Mouse (Mus musculus) lung, postnatal 36 days (tissue): ENCODE data around the gene Ctsf.

ENCODE experiments used
- DNase-seq: peaks from one replicate; pipeline ENCODE4 v3.0.0; 2022; ENCODE audit warnings: mixed read lengths

The Ctsf gene

DNA sequence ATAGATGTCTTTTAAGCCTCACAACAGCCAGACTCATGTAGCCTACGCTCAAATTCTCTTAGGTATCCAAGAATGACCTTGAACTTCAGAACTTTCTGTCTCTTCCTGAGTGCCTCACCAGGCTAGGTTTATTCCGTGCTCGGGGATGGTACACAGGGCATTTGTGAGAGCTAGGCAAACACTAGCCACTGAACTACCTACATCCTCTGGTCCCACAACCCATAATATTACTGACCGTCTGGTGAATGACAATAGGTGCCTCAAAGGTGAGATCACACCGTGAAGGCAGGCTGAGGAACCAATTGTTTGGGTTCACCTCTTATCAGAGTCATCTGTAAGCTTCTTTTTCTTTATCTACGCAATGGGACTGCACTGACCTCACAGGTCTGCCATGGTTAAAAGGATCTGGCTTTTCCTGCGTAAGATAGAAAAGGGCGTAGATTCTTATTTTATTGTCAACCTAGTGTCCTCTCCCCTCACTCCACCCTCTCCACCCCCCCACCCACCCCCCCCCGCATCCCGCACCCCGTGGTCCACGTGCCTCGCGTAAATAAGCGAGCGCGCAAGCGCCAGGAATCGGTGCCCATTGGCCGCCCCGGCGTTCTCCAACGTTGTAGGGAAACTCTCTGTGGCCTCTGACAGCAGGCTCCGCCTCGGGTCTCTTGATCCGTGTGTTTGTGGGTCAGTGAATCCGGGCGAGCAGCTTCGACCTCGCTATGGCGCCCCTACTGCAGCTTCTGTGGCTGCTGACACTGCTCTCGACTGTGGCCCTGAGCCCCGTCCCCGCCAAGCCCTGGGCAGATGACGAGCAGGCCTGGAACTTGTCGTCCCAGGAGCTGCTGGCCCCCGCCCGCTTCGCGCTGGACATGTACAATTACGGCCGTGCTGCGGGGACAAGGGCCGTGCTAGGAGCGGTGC is at the start of gene Ctsf:
TSS of gene Ctsf (plus strand) at position 579 of the 918 bp plus-strand sequence.
- DNase-seq, result peak; percentile 91

DNA sequence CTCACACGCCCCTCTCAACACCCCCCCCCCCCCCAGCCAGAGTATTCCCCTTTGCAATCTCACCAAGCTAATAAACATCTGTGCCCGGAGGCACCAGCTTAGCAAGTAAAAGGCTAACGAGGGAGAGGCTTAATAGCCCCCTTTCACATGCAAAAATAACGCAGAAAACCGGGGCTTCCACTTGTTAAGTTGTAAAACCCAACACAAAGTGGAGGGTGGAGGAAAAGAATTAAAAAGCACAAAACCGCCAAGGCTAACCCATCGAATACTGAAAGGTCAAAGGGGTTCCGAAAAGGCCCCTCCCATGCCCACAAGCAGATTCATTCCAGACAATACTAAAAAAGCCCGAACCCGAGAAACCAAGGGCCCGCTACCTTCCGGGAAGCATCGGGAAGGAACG is 44.6 kb upstream of the Ctsf start:
- no peak for DNase-seq

DNA sequence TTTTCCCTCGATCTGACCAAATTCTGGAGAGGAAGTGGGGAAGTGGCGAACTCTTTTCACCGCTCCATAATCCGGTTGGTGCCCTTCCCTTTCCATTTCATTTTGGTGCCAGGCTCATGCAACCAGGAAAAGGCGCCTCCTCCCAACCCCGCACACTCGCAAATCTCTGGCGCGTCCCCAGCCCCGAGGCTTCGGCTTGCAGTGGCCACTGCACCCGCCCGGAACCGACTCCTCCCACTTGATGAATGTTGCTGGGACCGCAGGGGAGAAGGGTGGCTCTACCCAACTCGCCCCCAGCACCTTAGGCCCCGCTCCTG is 44.2 kb upstream of the Ctsf start:
- no peak for DNase-seq

DNA sequence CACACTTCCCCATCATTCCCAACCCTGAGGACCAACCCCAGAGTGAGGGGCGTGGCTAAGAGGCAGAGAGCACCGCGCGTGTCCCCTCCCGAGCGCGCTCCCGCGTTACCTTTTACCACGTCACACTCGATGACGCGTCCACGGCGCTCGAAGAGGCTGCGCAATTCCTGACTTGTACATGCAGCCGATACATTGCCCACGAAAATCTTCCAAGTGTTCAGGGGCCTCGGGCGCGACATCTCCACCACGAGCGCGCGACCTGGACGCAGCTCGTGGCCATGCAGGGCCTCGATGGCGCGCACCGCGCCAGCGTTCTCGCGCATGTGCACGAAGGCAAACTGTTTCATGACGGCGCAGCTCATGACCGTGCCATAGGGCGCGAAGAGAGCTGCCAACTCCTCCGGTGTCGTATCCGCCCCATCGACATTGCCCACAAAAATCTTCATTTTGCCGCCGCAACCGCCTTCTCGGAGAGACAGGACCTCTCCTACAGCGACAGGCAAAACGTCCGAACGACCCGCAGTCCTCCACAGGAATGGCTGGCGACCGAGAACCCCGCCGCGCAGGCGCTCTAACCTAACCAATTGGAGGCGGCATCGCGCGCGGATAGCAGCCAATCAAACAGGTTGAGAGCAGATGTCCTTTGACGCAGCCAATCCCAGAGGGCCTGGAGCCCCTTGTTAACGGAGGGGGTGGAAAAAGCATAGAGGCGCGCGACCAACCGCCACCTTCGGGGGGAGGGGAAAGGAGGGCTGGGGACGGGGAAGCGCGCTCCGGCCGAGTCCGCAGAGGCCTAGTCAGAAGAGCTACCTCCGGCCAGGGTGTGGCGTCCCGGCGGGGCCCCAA is 43.6 kb upstream of the Ctsf start, which contains the start of the genes Gm21992 and Rbm14:
TSS of gene Gm21992 (minus strand) at position 550 of the 846 bp plus-strand sequence.
TSS of gene Rbm14 (minus strand) at position 572 of the 846 bp plus-strand sequence.
- DNase-seq, result peak; percentile 99

DNA sequence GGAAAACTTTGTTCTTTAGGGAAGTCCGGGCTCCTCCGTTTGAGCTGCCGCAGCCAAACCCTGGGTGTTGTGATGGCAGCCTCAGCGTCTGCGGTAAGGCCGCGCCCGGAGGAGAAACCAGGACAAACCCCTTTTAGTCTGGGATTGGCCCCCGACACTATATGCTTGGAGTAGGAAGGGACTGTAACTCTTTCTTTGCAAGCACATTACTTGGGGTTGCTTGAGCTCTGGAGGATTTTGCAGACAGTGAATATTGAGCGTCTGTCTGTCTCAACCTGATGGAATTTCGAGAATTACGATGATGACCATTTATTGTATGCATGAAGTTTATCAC is 43.1 kb upstream of the Ctsf start:
- DNase-seq, result no peak

DNA sequence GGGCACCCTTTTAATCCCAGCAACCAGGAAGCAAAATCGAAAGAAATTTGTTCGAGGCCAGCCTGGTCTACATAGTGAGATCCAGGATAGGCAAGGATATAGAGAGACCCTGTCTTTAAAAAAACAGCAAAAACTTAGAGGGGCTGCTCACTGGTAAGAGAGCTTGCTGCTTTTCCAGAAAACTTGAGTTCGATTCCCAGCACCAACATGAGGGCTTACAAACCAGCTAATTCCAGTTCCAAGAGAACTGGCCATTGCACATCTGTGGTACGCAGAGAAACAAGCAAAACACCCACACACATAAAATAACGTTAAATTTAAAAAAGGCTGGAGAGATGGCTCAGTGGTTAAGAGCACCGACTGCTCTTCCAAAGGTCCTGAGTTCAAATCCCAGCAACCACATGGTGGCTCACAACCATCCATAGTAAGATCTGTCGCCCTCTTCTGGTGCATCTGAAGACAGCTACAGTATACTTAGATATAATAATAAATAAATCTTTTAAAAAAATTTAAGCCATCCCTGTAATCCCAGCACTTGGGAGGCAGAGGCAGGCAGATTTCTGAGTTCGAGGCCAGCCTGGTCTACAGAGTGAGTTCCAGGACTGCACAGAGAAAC is 42.5 kb upstream of the Ctsf start:
- peak; percentile 53 for DNase-seq

DNA sequence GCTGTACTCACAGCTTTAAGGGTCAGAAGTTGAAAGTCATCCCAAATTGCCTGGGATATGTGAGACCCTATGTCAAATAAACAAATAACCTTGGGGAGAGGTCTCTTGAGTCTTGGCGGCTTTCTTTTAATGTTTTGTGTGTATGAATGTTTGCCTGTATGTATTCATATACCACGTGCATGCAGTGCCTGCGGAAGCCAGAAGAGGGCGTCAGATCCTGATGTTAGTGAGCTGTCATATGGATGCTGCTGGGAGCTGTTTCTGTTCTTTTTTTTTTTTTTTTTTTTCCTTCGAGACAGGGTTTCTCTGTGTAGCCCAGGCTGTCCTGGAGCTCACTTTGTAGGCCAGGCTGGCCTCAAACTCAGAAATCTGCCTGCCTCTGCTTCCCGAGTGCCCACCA is 41.9 kb upstream of the Ctsf start:
- peak; percentile 38 for DNase-seq

DNA sequence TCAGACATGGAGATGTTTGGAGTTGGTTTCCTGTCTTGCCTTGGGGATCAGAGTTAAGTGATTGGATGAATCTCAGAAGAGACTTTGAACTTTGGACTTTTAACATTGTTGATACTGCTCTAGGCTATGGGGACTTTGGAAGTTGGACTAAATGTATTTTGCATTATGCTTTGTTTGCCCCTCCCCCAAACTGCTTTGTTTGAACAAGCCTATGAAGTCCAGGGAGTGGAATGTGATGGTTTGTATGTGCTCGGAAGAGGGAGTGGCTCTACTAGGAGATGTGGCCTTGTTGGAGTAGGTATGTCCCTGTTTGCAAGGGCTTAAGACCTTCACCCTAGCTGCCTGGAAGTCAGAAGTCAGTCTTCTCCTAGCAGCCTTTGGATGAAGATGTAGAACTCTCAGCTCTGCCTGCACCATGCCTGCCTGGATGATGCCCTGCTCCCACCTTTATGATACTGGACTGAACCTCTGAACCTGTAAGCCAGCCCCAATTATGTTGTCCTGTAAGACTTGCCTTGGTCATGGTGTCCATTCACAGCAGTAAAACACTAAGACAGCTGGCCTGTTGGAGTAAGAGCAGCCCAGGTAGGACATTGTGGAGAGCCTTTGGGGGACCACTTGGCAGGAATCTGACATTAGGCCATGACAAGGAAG is 37.6 kb upstream of the Ctsf start:
- no peak for DNase-seq

DNA sequence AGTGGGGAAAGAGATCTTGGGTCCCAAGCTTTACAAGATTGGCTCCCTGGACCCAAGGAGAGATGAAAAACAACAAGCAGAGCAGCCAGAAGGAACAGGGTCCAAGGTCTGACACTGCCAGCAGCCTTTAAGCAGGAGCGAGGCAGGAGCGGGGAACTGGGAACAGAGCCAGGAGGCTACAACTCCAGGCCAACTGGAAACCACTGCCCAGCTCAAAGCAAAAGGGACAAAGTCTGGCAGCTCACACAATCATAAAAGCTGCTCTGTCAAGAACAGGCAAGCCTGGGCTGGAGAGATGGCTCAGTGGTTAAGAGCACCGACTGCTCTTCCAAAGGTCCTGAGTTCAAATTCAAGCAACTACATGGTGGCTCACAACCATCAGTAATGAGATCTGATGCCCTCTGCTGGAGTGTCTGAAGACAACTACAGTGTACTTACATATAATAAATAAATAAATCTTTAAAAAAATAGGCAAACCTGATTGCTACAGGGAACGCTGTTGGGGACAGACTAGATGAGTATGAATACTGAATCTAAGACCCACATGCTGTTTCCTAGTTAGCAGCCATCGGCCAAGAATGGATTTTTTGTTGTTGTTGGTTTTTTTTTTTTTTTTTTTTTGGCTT is 34.1 kb upstream of the Ctsf start:
- peak; percentile 61 for DNase-seq

DNA sequence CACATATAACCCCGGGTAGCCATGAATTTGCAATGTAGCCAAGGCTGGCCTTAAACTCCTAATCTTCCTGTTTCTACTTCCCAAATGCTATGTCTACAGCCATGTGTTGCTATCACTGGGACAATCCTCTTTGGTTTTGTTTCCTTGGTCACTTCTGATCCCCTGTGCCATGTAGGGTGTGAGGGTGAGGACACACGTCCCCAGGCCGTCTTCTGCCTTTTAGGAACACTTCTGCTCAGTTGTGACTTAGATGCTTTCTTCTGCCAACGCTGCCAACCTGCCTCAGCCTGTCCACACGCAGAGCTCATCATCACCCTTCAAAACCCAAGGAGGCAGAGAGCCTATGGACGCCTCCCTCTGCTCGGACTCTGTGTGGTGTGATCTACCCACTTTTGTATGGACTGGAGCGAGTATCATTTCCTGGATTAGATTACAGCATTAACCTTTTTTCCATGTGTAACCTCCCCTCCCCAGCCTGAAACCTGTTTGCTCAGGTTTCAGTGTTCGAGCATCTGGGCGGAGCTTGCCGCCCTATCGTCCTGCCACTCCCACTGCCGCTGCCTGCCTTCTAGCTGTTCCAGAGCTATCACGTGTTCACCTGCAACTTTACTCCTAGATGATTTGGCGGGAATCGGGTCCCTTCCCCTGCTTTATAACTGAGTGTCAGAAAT is 26.4 kb upstream of the Ctsf start:
- peak; percentile 73 for DNase-seq

DNA sequence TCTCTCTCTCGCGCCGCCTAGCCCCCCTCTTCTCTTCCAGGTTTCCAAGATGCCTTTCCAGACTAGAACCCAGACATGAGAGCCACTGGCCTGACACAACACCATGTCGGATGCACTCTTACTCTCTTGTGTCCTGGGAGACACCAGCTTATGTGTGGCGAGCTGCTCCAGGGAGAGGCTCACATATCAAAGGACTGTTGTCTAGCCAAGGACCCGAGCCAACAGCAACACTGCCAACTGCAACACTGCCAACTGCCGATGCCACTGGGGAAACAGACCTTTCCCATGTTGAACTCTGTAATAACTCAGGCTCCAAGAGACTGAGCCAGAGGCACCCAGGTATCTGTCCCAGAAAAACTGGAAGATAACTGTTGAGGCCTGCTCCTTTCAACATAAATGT is 25.8 kb upstream of the Ctsf start:
- no peak for DNase-seq

DNA sequence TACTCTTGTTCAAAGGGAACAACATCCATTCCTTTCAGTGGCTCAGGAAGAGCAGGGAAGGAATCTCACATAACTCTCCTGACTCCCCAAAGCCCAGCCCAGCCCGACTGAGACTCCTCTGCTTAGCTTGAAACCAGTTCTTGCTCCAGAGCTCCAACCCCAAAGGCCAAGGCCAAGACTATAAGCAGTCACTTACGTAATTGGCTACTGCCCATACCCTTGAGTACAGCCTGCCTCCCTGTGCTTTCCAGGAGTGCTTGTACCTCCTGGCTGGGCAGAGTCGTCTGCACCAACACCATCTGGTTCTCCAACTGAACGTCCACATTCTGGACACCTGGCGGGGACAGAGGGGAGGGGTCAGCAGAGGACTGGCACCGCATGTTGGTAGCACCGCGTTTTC is 21.0 kb upstream of the Ctsf start:
- DNase-seq, result peak; percentile 30

DNA sequence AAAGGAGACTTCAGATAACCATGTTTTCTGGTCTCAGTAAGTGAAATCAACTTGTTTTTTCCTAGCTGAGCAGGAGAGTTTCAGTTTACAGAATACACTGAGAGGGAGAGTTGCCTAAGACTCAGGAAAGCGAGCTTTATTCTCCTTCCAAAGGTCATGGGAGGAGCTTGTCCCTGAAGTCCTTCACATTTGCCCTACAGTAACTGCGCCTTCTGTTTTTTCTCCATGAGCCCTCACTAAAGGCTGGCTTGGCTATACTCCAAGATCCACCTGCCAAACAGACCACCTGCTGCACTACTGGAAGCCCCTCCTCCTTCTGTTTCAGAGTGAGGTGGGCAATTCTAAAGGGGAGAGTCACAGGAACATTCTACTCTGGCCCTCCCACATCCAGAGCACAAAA is 18.8 kb upstream of the Ctsf start:
- peak; percentile 21 for DNase-seq

DNA sequence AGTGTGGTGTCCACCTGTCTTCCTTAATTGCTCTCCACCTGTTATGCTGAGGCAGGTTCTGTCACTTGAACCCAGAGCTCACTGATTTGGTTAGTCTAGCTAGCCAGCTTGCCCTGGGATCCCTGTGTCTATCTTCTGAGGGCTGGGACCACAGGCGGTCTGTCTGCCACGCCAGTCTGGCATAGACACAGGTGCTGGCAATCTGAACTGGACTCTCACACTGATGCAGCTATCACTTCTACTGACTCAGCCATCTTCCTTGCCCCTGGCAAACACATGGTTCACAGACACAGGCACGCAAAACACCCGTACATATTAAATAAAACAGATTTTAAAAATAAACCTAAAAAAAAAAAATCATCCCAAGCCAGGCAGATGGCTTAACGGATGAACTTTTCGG is 17.9 kb upstream of the Ctsf start:
- no peak for DNase-seq

DNA sequence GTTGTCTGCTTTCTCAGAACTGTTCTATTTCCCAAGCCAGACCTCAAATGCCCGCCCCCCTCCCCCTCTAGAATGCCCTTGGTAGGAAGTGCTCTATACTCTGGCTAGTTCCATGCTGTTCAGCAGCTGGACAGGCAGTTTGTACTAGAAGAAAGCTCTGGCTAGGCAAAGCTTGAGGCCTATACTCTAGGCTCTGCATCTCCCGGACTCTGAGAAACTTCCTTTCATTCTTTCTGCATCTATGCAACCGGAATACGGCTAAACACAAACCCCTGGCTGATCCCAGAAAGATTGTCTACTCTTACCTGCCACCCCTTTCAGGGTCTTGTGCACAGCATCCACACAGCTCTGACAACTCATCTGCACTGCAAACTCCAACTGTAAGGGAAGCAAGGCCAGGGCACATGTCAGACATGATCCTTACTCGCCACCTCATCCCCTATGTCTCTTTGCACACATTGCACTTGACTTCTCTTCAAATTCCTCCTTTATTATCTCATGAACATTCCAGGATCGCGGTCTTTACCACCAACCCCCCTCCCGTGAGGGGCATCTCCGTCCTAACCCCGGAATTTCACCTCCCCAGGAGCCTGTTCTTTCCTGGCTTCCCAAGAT is 16.3 kb upstream of the Ctsf start:
- no peak for DNase-seq

DNA sequence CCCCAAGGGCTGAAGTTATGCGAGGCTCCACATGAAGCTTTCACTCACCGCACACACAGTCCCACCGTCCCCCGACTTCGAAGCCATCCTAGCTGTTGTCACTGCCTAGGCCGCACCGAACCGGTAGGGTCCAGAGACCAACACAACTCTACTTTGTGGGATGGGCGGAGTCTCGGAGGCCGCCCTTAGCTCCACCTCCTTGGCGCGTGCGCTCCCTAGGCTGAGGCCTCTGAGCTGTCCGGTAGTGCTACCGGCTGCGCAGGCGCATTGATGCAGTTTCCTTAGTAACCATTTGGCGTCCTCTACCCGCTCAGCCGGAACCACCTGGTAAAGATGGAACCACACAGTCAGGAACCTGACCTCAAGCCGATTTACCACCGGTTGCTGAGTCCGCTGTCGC is 15.8 kb upstream of the Ctsf start, which contains the start of the genes Ccs and Ccdc87:
TSS of gene Ccs (minus strand) at position 184 of the 400 bp plus-strand sequence.
TSS of gene Ccdc87 (plus strand) at position 218 of the 400 bp plus-strand sequence.
- peak; percentile 98 for DNase-seq

DNA sequence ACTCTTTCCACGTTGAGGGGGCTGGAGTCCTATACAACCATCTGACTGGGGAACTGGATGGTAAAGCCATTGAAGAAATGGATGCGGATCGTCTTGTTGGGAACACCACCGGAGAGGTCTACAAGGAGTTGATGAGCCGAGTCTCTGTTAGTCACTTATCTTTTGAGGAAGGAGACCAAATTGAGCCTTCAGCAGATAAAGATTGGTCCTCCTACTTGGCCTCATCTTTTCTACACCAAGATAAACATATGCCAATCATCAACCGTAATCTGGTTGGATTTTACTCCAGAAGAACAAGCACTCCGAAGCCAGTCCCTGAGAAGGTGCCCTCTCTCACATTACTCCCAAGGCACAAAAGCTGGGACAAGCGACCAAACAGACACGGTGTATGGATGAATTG is 14.1 kb upstream of the Ctsf start:
- DNase-seq, result no peak

DNA sequence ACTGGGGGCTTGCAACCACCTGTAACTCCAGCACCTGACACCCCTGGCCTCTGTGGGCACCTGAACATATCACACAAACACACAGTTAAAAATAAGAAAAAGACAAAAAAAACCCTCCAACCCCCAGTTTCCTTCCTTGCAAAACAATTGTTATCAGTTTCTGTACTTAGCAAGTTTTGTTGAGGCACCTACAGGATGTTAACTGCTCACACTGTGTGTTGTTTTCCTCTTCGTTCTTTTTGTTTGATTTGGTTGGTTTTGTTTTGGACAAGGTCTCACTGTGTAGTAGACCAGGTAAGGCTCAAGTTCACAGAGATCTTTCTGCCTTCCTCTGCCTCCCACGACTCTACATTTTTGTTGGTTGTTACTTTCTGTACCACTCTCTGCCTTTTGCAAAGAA is 12.3 kb upstream of the Ctsf start:
- no peak for DNase-seq

DNA sequence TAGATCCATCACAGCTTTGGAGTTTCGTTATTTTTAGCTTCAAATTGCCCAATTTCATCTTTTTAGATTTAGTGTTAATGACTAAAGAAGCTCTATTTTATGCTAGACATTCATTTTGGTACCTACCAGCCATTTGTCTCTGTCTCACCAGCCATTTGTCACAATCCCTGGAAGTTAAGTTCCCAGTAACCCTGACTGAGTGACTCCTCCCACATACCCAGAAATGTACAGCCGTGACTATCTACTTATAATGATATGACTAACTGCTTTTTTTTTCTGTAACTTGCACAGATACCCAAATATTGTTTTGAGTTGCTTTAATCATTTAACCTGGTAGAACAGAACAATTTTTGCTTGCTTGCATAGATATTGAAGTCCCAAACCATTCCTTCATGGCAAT is 9.1 kb upstream of the Ctsf start:
- no peak for DNase-seq

DNA sequence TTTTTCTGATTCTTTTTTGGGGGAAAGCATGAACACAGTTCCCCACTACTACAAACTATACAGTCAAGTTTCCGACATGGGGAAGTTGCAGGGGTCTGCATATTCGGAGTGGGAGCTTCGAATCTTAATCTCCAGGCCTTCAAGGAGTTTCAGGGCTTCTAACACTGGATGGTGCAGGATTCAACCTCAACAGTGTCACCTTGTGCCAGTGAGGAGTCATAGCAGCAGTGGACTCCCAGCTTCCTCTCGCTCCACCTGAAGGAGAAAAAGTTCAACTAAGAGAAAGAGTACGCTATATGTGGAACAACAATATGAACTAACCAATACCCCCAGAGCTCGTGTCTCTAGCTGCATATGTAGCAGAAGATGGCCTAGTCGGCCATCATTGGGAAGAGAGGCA is 7.4 kb upstream of the Ctsf start:
- peak; percentile 59 for DNase-seq

DNA sequence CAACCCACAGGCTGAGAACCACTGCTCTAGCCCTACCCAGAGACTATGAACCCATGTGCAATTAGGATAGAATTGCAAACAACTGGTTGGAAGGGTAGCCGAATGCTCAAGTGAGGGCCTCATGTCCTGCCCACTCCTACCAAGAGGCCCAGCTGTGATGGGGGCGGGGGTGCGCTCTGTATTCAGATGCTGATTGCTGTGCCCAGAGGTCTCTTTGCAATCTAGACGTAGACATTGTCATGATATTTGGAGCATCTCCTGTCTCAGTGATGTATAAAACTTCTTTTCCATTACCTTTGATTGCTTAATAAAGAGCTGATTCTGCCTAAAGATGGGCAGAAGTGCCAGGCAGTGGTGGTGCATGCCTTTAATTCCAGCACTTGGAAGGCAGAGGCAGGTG is 5.1 kb upstream of the Ctsf start:
- no peak for DNase-seq
